13 mouse cellular contexts compared by ENCODE assay signal in genomic region chr8:11956268-11956667, GRCm38 (mm10).
DNase-seq lines count a peak whose midpoint lies in the region; ATAC-seq lines count a peak whose summit lies in the region.
"Had no signal": no experiment of that assay in that cellular context is flagged by ENCODE, and none has a peak within 500 bp of the region (broad histone marks: within the 10 kb centered on the region; RNA-seq: fewer than 3 reads in every experiment).

No protein-coding gene starts in this region.

- no peak overlapping the region for H3K4me2 ChIP-seq in embryonic facial prominence, embryonic 13.5 days
- no peak overlapping the region for H3K4me2 ChIP-seq in hindbrain, embryonic 13.5 days
- H3K4me2 ChIP-seq in hindbrain, embryonic 12.5 days (replicated peaks): no peak overlapping the region
- H3K4me2 ChIP-seq in midbrain, embryonic 13.5 days (replicated peaks): no peak overlapping the region
- H3K4me2 ChIP-seq: heart, embryonic 13.5 days; intestine, embryonic 15.5 days had no signal

- no peaks in the 10 kb centered on the region for H3K36me3 ChIP-seq in embryonic facial prominence, embryonic 13.5 days
- no peaks in the 10 kb centered on the region for H3K36me3 ChIP-seq in embryonic facial prominence, embryonic 10.5 days (replicated peaks)
- no peaks in the 10 kb centered on the region for H3K36me3 ChIP-seq in hindbrain, embryonic 13.5 days
- H3K36me3 ChIP-seq in hindbrain, embryonic 12.5 days: no peaks in the 10 kb centered on the region
- H3K36me3 ChIP-seq in midbrain, embryonic 13.5 days: no peaks in the 10 kb centered on the region
- no peaks in the 10 kb centered on the region for H3K36me3 ChIP-seq in midbrain, embryonic 10.5 days
- H3K36me3 ChIP-seq: G1E; heart, embryonic 13.5 days; intestine, embryonic 15.5 days had no signal

- H3K27me3 ChIP-seq in embryonic facial prominence, embryonic 13.5 days: peaks cover 24% of the 10 kb centered on the region
- H3K27me3 ChIP-seq in embryonic facial prominence, embryonic 10.5 days (replicated peaks; ENCODE audit: low read depth, poor library complexity, severe bottlenecking): peaks cover 25% of the 10 kb centered on the region
- H3K27me3 ChIP-seq in hindbrain, embryonic 13.5 days: peaks cover 39% of the 10 kb centered on the region
- H3K27me3 ChIP-seq in hindbrain, embryonic 12.5 days: peaks cover 4% of the 10 kb centered on the region; the same call in 1 of the 2 replicates
- H3K27me3 ChIP-seq in midbrain, embryonic 13.5 days: peaks cover 24% of the 10 kb centered on the region
- H3K27me3 ChIP-seq in midbrain, embryonic 10.5 days (ENCODE audit: low read depth, poor library complexity, severe bottlenecking): peaks cover 16% of the 10 kb centered on the region
- H3K27me3 ChIP-seq: intestine, embryonic 15.5 days had no signal

- no peak for ATAC-seq in embryonic facial prominence, embryonic 13.5 days (ENCODE audit: insufficient number of reproducible peaks, insufficient read depth, low FRiP score, low TSS enrichment, low read depth)
- no peak for ATAC-seq in hindbrain, embryonic 13.5 days (ENCODE audit: low FRiP score)
- no peak for ATAC-seq in hindbrain, embryonic 12.5 days (ENCODE audit: low FRiP score)
- peak; percentile 56 for ATAC-seq in midbrain, embryonic 13.5 days
- ATAC-seq: CD4-positive, CD25-positive, alpha-beta regulatory T cell, adult 4 months had no signal

- H3K27ac ChIP-seq in embryonic facial prominence, embryonic 13.5 days: no peak overlapping the region
- no peak overlapping the region for H3K27ac ChIP-seq in embryonic facial prominence, embryonic 10.5 days (replicated peaks)
- no peak overlapping the region for H3K27ac ChIP-seq in hindbrain, embryonic 13.5 days
- H3K27ac ChIP-seq in hindbrain, embryonic 12.5 days: no peak overlapping the region
- no peak overlapping the region for H3K27ac ChIP-seq in midbrain, embryonic 13.5 days
- no peak overlapping the region for H3K27ac ChIP-seq in midbrain, embryonic 10.5 days (replicated peaks)
- H3K27ac ChIP-seq: heart, embryonic 13.5 days; intestine, embryonic 15.5 days had no signal

- no peak for DNase-seq in embryonic facial prominence, embryonic 10.5 days (ENCODE audit: low spot score)
- no peak for DNase-seq in midbrain, embryonic 10.5 days (ENCODE audit: low spot score)
- peak; percentile 35 for DNase-seq in testis, postnatal 10 days (ENCODE audit: low spot score)
- DNase-seq in testis, postnatal 14 days (ENCODE audit: low spot score): no peak
- DNase-seq: gastrocnemius, postnatal 14 days had no signal

- 0 out of 2 replicates have a peak overlapping the region, but pooled peaks have one; percentile 27 for H3K9ac ChIP-seq in embryonic facial prominence, embryonic 13.5 days
- H3K9ac ChIP-seq in hindbrain, embryonic 13.5 days: 0 out of 2 replicates have a peak overlapping the region, but pooled peaks have one; percentile 29
- no peak overlapping the region for H3K9ac ChIP-seq in hindbrain, embryonic 12.5 days
- H3K9ac ChIP-seq in midbrain, embryonic 13.5 days (replicated peaks): no peak overlapping the region
- H3K9ac ChIP-seq: heart, embryonic 13.5 days; intestine, embryonic 15.5 days had no signal

- no peaks in the 10 kb centered on the region for H3K9me3 ChIP-seq in embryonic facial prominence, embryonic 13.5 days
- no peaks in the 10 kb centered on the region for H3K9me3 ChIP-seq in embryonic facial prominence, embryonic 10.5 days
- no peaks in the 10 kb centered on the region for H3K9me3 ChIP-seq in hindbrain, embryonic 13.5 days
- H3K9me3 ChIP-seq in hindbrain, embryonic 12.5 days (replicated peaks): no peaks in the 10 kb centered on the region
- H3K9me3 ChIP-seq in midbrain, embryonic 13.5 days: no peaks in the 10 kb centered on the region; the same call in 1 of the 2 replicates
- H3K9me3 ChIP-seq in midbrain, embryonic 10.5 days (replicated peaks): no peaks in the 10 kb centered on the region
- H3K9me3 ChIP-seq: G1E; intestine, embryonic 15.5 days had no signal

- 27% methylated on average over 7 of the region's 7 CpGs for WGBS in embryonic facial prominence, embryonic 13.5 days
- WGBS in embryonic facial prominence, embryonic 10.5 days: 25% methylated on average over 7 of the region's 7 CpGs
- 25% methylated on average over 7 of the region's 7 CpGs for WGBS in hindbrain, embryonic 13.5 days
- 20% methylated on average over 7 of the region's 7 CpGs for WGBS in hindbrain, embryonic 12.5 days
- WGBS in midbrain, embryonic 13.5 days: 17% methylated on average over 7 of the region's 7 CpGs
- 24% methylated on average over 7 of the region's 7 CpGs for WGBS in midbrain, embryonic 10.5 days

- no peak overlapping the region for H3K4me3 ChIP-seq in embryonic facial prominence, embryonic 13.5 days
- no peak overlapping the region for H3K4me3 ChIP-seq in embryonic facial prominence, embryonic 10.5 days
- no peak overlapping the region for H3K4me3 ChIP-seq in hindbrain, embryonic 13.5 days
- no peak overlapping the region for H3K4me3 ChIP-seq in hindbrain, embryonic 12.5 days
- no peak overlapping the region for H3K4me3 ChIP-seq in midbrain, embryonic 13.5 days (replicated peaks)
- no peak overlapping the region for H3K4me3 ChIP-seq in midbrain, embryonic 10.5 days
- H3K4me3 ChIP-seq: heart, embryonic 13.5 days; intestine, embryonic 15.5 days had no signal

- H3K4me1 ChIP-seq in embryonic facial prominence, embryonic 13.5 days: no peaks in the 10 kb centered on the region
- H3K4me1 ChIP-seq in embryonic facial prominence, embryonic 10.5 days: no peaks in the 10 kb centered on the region
- no peaks in the 10 kb centered on the region for H3K4me1 ChIP-seq in hindbrain, embryonic 13.5 days (replicated peaks)
- no peaks in the 10 kb centered on the region for H3K4me1 ChIP-seq in hindbrain, embryonic 12.5 days
- peaks cover 2% of the 10 kb centered on the region; the same call in 1 of the 2 replicates for H3K4me1 ChIP-seq in midbrain, embryonic 13.5 days (replicated peaks)
- peaks cover 3% of the 10 kb centered on the region; the same call in 1 of the 2 replicates for H3K4me1 ChIP-seq in midbrain, embryonic 10.5 days
- H3K4me1 ChIP-seq: heart, embryonic 13.5 days; intestine, embryonic 15.5 days had no signal

Comparison
In these comparisons a context has a peak if more than half of its experiments do, and no peak if none do; other contexts are left out.
1. H3K9ac ChIP-seq: peak in embryonic facial prominence, embryonic 13.5 days (single experiment) and hindbrain, embryonic 13.5 days (single experiment); none in hindbrain, embryonic 12.5 days (single experiment) and midbrain, embryonic 13.5 days (single experiment).